Mouse (Mus musculus) liver, embryonic 13.5 days (tissue): Measurements from ENCODE around the gene Zeb2. TPM values are rescaled to one million over a fixed set of nuclear protein-coding genes. Genes with fewer than 3 reads are reported as not detected.

Source experiments
- ATAC-seq: fragments of 200-750 bp; cut with Nextera tagmentation; 2 replicates; pipeline ENCODE4 v1.8.0; 2017; ENCODE audit warnings: low read depth, mild to moderate bottlenecking, moderate number of reproducible peaks, moderate library complexity
- DNase-seq: peaks from one replicate; pipeline ENCODE4 v3.0.0; 2022
- H3K27ac ChIP-seq: fragments of 300-500 bp; sonication (generic); 2 replicates; pipeline ENCODE4 v1.5.1; 2015; ENCODE audit warnings: moderate library complexity, mild to moderate bottlenecking, inconsistent platforms
- H3K27me3 ChIP-seq: fragments of 300-500 bp; sonication (generic); 2 replicates; pipeline ENCODE4 v1.6.1; 2015; ENCODE audit warnings: mild to moderate bottlenecking, inconsistent platforms
- H3K36me3 ChIP-seq: fragments of 300-500 bp; sonication (generic); 2 replicates; pipeline ENCODE4 v1.6.1; 2015; ENCODE audit warnings: mild to moderate bottlenecking, inconsistent platforms
- H3K4me1 ChIP-seq: fragments of 300-500 bp; sonication (generic); replicated peaks from 2 replicates; pipeline ENCODE4 v1.6.1; 2015; ENCODE audit warnings: inconsistent platforms
- H3K4me2 ChIP-seq: fragments of 300-500 bp; sonication (generic); 2 replicates; pipeline ENCODE4 v1.6.1; 2015; ENCODE audit warnings: inconsistent platforms, mild to moderate bottlenecking, moderate library complexity
- H3K4me3 ChIP-seq: fragments of 300-500 bp; sonication (generic); replicated peaks from 2 replicates; pipeline ENCODE4 v1.5.1; 2015; ENCODE audit warnings: mild to moderate bottlenecking, inconsistent platforms
- H3K9ac ChIP-seq: fragments of 300-500 bp; sonication (generic); 2 replicates; pipeline ENCODE4 v1.6.1; 2015; ENCODE audit warnings: mild to moderate bottlenecking, inconsistent platforms
- H3K9me3 ChIP-seq: fragments of 300-500 bp; sonication (generic); replicated peaks from 2 replicates; pipeline ENCODE4 v1.6.1; 2016; ENCODE audit warnings: inconsistent platforms
- WGBS: fragments of 180-500 bp; shearing (Covaris S2); methylation state at CpG from one replicate; pipeline ENCODE4 v1.1.7; 2015; ENCODE audit not compliant: insufficient replicate concordance; 5-methylcytosine and 5-hydroxymethylcytosine counted together
- polyA plus RNA-seq: library from polyadenylated mRNA; unstranded; fragments of >200 nt; fragmentation: Nextera tagmentation; extraction: Ambion mirVana; gene quantifications from 2 replicates; pipeline ENCODE4 v1.2.1, GENCODE M21; 2015

Zeb2 gene
- polyA plus RNA-seq, 1 experiment from 2014 or later = 10.1 TPM

DNA sequence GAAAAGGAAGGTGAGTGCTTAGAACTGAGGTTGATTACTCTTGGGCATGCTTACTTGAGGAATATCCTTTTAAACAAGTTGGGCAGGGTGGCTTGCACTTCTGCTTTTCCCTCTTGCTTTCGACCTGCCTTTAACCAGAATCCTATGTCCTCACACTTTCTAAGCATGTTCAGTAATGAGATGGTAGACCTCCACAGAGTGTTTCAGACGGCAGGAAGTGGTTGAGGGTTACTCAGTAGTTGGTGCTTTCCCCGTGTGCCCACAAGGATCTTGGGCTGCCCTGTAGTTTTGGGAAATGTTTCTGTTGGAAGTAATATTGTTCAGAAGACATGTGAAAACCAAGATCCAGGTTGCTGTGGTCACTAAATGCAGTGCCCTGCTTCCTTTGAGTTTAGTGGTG is 135.5 kb downstream of the Zeb2 start:
- Histone ChIP-seq H3K27ac (no peak overlapping the region), H3K4me2 (no peak overlapping the region), H3K27me3 (0 out of 2 replicates have a peak, but pooled peaks cover 5% of the 10 kb centered on the region), H3K4me3 (no peak overlapping the region), H3K9me3 (no peaks in the 10 kb centered on the region), H3K9ac (no peak overlapping the region), H3K4me1 (peaks cover 10% of the 10 kb centered on the region; the same call in 1 of the 2 replicates), H3K36me3 (no peaks in the 10 kb centered on the region)
- no peak for ATAC-seq
- DNase-seq = no peak
- 14% methylated on average over 3 of the region's 3 CpGs for WGBS

DNA sequence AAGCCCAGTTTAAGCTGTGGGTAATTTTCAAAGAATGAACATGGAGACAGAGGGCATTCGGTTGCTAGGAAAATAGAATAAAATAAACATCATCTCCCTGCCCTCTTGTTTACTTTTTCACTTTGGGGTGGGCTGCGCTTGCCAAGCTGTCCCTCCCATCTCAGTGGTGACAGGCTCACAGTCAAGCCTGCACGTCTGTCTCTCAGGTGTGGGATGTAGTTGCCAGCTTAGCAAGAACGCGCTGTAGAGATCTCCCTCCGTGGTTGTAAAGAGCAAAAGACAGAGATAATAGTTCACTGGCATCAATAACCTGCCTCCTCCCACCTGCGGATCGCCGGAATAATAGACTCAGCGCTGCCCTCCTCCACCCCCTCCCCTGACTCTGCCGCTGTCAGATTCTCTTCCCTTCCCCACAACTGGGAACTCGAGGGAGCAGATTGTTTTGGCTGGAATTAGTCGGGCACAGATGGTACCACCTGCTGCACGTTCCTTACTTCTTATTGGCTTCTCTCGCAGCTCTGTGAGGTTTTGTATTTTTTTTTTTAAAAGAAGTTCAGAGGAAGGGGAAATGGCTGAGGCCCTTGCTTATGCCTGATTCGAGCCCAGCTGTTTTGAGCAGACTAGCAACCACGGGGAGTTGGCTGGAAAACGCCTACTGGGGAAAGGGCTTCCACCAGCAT is 138.0 kb downstream of the Zeb2 start:
- 12% methylated on average over 18 of the region's 18 CpGs for WGBS
- Histone ChIP-seq H3K9me3 (no peaks in the 10 kb centered on the region), H3K27ac (no peak overlapping the region), H3K4me3 (peak overlapping the region; percentile 21), H3K4me2 (peak overlapping the region; percentile 56), H3K4me1 (peaks cover 21% of the 10 kb centered on the region), H3K36me3 (no peaks in the 10 kb centered on the region), H3K27me3 (0 out of 2 replicates have a peak, but pooled peaks cover 5% of the 10 kb centered on the region), H3K9ac (no peak overlapping the region)
- no peak for DNase-seq
- ATAC-seq = no peak

DNA sequence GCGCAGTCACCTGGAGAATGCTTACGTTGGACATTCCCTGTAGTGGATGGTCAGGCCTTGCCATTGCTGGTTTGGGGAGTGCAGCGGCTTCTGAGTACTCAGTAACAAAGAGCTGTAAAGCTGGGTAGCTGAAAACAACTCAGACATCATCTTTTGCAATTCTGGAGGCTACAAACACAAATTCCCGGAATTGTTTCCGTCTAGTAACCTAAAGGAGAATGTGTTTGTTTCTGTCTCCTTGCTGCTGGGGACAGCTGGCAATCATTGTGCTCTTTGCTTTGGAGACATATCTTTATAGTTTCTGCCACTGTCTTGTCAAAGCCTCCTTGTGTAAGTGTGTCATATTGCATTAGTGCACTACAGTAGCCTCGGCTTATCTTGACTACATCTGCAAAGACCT is 139.2 kb downstream of the Zeb2 start:
- H3K4me1 ChIP-seq = peaks cover 32% of the 10 kb centered on the region
- H3K27me3 ChIP-seq = 0 out of 2 replicates have a peak, but pooled peaks cover 5% of the 10 kb centered on the region
- DNase-seq = no peak
- no peaks in the 10 kb centered on the region for H3K9me3 ChIP-seq
- H3K4me3 ChIP-seq = no peak overlapping the region
- no peak overlapping the region for H3K27ac ChIP-seq
- no peak for ATAC-seq
- H3K36me3 ChIP-seq = no peaks in the 10 kb centered on the region
- no peak overlapping the region for H3K9ac ChIP-seq
- no peak overlapping the region for H3K4me2 ChIP-seq
- WGBS = 71% methylated on average over 6 of the region's 6 CpGs

DNA sequence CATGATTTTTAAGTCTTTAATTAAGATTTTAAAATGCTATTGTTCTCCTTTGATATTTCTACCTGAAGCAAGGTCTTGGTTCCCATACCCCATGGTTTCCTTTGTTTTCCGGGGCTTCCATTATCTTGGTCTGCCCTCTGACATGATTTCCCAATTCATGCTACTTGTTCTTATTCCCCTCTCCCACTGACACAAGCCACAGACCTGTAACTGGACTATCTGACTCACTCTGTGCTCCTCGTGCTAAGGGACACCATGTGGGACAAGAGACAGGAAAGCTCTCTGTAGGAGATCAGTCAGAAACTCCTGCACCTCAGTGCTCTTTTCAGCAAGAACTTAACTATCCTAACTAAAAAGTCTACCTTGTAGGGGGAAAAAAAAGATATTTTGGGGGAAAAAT is 139.6 kb downstream of the Zeb2 start:
- H3K36me3 ChIP-seq = no peaks in the 10 kb centered on the region
- H3K9ac ChIP-seq = no peak overlapping the region
- 38% methylated on average over 2 of the region's 2 CpGs for WGBS
- peaks cover 33% of the 10 kb centered on the region for H3K4me1 ChIP-seq
- no peak overlapping the region for H3K4me2 ChIP-seq
- ATAC-seq (no peak), DNase-seq (no peak)
- no peak overlapping the region for H3K27ac ChIP-seq
- no peaks in the 10 kb centered on the region for H3K9me3 ChIP-seq
- H3K27me3 ChIP-seq = 0 out of 2 replicates have a peak, but pooled peaks cover 5% of the 10 kb centered on the region
- no peak overlapping the region for H3K4me3 ChIP-seq

DNA sequence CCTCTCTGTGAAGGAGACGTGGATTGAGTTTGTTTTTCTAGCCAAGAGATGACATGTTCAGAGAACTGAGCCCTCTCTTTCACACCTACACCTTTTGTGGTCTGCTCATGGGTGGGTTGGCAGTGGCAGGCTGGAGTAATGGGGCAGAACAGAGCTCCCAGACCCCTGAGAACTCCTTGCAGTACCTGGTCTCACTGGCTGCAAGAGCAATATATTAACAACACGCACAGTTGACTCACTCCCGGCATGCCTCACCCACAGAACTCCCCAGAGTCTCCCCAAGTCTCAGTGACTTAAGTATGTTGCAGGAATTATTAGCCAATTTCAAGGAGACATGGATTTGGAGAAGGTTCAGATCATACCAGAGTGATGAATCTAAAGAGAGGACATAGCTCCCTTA is 140.1 kb downstream of the Zeb2 start:
- H3K4me2 ChIP-seq = no peak overlapping the region
- peaks cover 33% of the 10 kb centered on the region for H3K4me1 ChIP-seq
- 81% methylated on average over 3 of the region's 3 CpGs for WGBS
- ATAC-seq (no peak), DNase-seq (no peak)
- no peaks in the 10 kb centered on the region for H3K9me3 ChIP-seq
- H3K27me3 ChIP-seq = 0 out of 2 replicates have a peak, but pooled peaks cover 5% of the 10 kb centered on the region
- no peak overlapping the region for H3K27ac ChIP-seq
- no peaks in the 10 kb centered on the region for H3K36me3 ChIP-seq
- H3K9ac ChIP-seq = no peak overlapping the region
- H3K4me3 ChIP-seq = no peak overlapping the region

DNA sequence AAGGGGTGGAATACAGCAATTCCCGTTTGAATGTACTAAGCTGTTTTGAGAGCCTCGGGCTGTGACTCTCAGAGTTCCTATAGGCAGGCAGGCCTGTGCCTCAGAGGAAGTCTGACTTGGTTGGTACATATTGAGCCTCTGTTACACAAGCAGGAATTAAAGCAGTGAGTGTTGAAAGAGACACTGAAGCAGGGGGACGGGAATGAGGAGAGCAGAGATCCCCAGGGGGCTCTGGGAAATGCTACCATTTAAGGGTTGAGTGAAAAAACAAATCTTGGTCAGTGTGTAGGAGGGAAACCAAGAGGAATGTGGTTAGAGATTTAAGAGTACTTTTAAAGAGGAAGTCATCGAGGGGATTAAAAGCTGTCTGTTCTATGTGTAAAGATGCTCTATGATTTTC is 140.7 kb downstream of the Zeb2 start:
- no peak overlapping the region for H3K9ac ChIP-seq
- no peak overlapping the region for H3K4me2 ChIP-seq
- H3K9me3 ChIP-seq = no peaks in the 10 kb centered on the region
- H3K27ac ChIP-seq = no peak overlapping the region
- 41% methylated on average over 4 of the region's 4 CpGs for WGBS
- 0 out of 2 replicates have a peak, but pooled peaks cover 5% of the 10 kb centered on the region for H3K27me3 ChIP-seq
- H3K4me1 ChIP-seq = peaks cover 36% of the 10 kb centered on the region
- ATAC-seq = no peak
- no peaks in the 10 kb centered on the region for H3K36me3 ChIP-seq
- H3K4me3 ChIP-seq = no peak overlapping the region
- no peak for DNase-seq

DNA sequence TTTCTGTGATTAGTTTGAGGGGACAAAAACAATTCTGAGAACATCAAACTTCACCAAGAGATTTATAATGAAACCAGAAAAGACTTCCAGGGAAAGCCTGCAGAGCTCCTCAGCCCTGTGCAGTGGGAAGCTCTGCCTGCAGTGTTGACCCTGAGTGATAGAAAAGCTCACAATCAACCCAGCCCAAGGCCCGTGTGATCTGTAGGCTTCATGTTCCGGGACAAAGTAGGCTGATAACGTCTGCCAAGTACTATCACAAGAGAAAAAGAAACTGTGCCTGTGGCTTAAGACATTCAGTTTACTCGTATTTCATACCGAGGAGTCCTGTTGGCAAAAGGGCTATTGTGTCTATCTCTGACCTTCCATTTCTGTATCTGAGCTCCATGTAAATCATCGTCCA is 143.4 kb downstream of the Zeb2 start:
- H3K27me3 ChIP-seq = 0 out of 2 replicates have a peak, but pooled peaks cover 5% of the 10 kb centered on the region
- whole genome bisulfite sequencing = 30% methylated on average over 6 of the region's 6 CpGs
- no peak overlapping the region for H3K4me3 ChIP-seq
- DNase-seq = no peak
- no peaks in the 10 kb centered on the region for H3K9me3 ChIP-seq
- peak; percentile 69 for ATAC-seq
- no peaks in the 10 kb centered on the region for H3K36me3 ChIP-seq
- 0 out of 2 replicates have a peak overlapping the region, but pooled peaks have one; percentile 41 for H3K27ac ChIP-seq
- H3K4me1 ChIP-seq = peaks cover 52% of the 10 kb centered on the region
- 0 out of 2 replicates have a peak overlapping the region, but pooled peaks have one; percentile 1 for H3K4me2 ChIP-seq
- no peak overlapping the region for H3K9ac ChIP-seq

DNA sequence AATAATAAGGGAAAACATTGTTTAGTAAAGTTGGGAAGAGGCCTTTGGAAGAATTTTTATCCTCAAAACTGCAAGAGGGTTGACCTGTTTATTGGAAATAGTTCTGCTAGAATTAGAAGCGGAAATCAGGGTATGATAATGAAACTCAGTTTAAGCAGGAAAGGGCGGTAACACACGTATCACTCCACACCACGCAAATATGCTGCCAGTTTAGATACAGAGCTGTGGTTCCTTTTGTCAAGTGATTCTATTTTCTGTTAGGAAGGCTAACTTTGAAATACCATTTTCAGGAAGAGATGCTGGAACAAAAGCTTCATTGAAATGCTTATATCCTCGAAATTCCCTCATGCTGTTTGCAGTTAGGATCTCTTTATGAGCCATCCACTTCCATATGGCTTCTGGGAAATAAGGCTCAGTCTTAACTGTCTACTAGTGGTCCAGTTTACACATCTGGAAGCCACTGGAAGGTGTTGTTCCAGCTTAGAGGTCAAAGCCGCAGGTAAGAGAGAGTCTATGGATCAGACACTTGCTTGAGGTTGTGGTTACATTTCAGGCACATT is 147.0 kb downstream of the Zeb2 start:
- H3K4me2 ChIP-seq = peak overlapping the region; percentile 22; the same call in 1 of the 2 replicates
- WGBS = 36% methylated on average over 6 of the region's 6 CpGs
- peaks cover 47% of the 10 kb centered on the region for H3K4me1 ChIP-seq
- no peak overlapping the region for H3K9ac ChIP-seq
- ATAC-seq = peak; percentile 66
- no peak overlapping the region for H3K4me3 ChIP-seq
- no peak for DNase-seq
- H3K9me3 ChIP-seq = no peaks in the 10 kb centered on the region
- no peaks in the 10 kb centered on the region for H3K36me3 ChIP-seq
- H3K27me3 ChIP-seq = no peaks in the 10 kb centered on the region
- peak overlapping the region; percentile 73 for H3K27ac ChIP-seq

DNA sequence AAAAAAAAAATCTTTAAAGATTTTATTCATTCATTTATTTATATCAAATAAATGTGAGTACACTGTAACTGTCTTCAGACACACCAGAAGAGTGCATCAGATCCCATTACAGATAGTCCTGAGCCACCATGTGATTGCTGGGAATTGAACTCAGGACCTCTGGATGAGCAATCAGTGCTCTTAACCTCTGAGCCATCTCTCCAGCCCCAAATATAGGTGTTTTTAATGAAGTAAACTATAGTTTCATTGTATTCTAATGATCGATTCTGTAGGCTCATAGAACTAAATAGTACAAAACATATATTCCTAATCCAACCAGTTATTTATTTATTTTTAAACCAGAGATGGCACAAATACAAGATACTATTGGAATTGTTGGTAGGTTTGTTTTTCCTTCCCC is 147.6 kb downstream of the Zeb2 start:
- ATAC-seq = no peak
- H3K9ac ChIP-seq = no peak overlapping the region
- H3K27me3 ChIP-seq = no peaks in the 10 kb centered on the region
- WGBS = 80% methylated on average over 1 of the region's 1 CpGs
- peaks cover 45% of the 10 kb centered on the region for H3K4me1 ChIP-seq
- H3K36me3 ChIP-seq = no peaks in the 10 kb centered on the region
- no peaks in the 10 kb centered on the region for H3K9me3 ChIP-seq
- peak overlapping the region; percentile 22; the same call in 1 of the 2 replicates for H3K4me2 ChIP-seq
- no peak overlapping the region for H3K27ac ChIP-seq
- no peak for DNase-seq
- no peak overlapping the region for H3K4me3 ChIP-seq

DNA sequence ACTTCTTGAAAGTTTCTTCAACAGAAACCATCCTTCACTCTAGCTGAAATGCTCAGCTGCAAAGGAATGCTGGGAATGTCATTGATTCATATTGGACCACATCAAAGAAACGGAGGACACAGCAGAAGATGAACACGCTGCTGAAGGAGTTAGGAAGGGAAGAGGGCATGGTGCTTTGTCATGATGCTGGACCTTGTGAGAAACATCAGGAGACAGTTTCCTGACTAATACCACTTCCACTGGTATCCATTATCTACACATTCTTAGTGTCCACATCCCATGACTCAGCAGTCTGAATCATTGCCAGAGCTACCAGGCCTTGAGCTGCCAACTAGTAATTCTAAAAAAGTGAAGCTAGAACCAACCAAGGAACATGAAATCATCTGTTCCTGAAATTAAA is 148.0 kb downstream of the Zeb2 start:
- Histone ChIP-seq H3K4me2 (no peak overlapping the region), H3K4me3 (no peak overlapping the region), H3K4me1 (peaks cover 41% of the 10 kb centered on the region), H3K27ac (no peak overlapping the region), H3K9ac (no peak overlapping the region), H3K9me3 (no peaks in the 10 kb centered on the region), H3K27me3 (no peaks in the 10 kb centered on the region), H3K36me3 (no peaks in the 10 kb centered on the region)
- 51% methylated on average over 2 of the region's 2 CpGs for WGBS
- peak; percentile 79 for ATAC-seq
- peak; percentile 47 for DNase-seq

DNA sequence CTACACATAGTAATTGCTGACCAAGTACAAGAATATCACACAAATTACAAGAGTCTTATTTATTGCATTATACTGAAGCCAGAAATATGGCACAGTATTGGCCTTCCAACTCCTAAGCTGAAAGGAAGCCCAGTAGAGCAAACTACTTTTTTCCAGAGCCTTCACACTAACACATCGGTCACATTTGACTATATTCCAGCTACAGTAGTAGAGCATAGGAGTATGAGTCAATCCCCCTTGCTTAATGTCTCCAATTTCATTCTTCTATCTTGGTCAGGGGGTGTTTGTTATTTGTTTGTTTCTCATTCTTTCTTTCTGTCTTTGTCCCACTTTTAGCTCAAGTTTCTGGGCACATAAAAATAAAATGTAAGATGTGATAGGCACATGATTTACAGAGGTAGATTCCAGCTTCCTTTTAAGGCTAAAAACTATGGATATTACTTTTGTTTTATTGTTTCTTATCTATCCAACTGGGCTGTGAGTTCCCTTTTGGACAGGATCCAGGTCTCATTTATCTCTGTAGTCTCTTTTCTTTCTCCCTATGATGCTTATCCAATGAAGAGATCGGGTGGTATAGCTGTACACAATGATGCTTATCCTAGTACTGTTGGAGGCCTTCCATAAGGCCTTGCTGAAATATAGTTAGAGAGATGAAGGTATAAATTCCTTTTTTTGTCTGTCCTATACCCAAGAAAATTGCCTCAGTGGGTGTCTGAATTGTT is 151.2 kb downstream of the Zeb2 start:
- H3K9ac ChIP-seq = no peak overlapping the region
- no peak overlapping the region for H3K27ac ChIP-seq
- no peak overlapping the region for H3K4me2 ChIP-seq
- H3K36me3 ChIP-seq = no peaks in the 10 kb centered on the region
- ATAC-seq (no peak), DNase-seq (no peak)
- no peak overlapping the region for H3K4me3 ChIP-seq
- H3K27me3 ChIP-seq = no peaks in the 10 kb centered on the region
- H3K4me1 ChIP-seq = peaks cover 37% of the 10 kb centered on the region
- 72% methylated on average over 2 of the region's 2 CpGs for WGBS
- H3K9me3 ChIP-seq = no peaks in the 10 kb centered on the region
